Mouse (Mus musculus) central nervous system, embryonic 18 days (tissue): Measurements from ENCODE around the gene Ftcd. TPM values are rescaled to one million over a fixed set of nuclear protein-coding genes. Genes with fewer than 3 reads are reported as not detected.

ENCODE experiments used
- polyA plus RNA-seq: library from polyadenylated mRNA; depleted of rRNA; stranded (reverse); fragments of >200 nt; gene quantifications from 2 replicates; pipeline ENCODE4 v1.2.3, GENCODE M21; 2012; rRNA removed

Ftcd gene
- polyA plus RNA-seq, result 0.13 TPM in 2 replicates

DNA sequence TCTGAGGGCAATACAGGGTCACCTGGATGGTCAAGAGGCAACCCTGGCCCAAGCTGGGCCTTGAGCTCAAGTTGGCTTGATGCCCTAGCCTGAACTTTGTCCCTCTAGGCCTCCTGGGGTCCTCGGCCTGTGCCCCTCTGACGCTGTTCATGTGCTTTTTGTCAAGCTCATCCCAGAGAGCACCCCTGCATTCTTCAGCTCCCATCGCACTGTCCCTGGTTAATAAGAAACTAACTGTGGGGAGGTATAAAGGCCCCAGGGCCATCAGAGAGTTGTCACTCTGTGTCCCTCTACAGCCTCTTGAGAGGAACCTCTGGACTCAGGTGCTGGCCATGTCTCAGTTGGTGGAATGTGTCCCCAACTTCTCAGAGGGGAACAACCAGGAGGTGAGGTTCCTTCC is at the start of gene Ftcd:
Gene Ftcd, plus strand, starts transcription at position 275 of the 400 bp plus-strand sequence.

DNA sequence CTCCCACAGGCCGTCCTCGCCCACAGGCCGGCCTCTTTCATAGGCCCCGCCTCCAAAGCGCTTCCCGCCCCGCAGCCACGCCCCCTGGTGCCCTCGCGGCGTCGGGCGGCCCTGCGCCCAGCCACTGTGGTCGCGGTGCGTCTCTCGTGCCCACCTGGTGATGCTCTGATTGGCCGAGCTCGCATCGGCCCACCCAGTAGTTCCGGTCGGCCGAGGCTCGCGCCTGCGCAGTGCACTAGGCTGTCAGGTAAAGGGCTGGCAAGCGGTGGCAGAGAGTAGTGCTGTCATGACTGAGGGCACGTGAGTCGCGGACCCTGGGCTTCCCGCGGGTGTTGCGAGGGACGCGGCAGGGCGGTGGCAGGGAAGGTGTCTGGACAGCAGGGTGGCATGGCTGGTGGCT is 44.1 kb upstream of the Ftcd start, which contains the start of gene Lss:
Gene Lss, plus strand, starts transcription at position 214 of the 400 bp plus-strand sequence.

DNA sequence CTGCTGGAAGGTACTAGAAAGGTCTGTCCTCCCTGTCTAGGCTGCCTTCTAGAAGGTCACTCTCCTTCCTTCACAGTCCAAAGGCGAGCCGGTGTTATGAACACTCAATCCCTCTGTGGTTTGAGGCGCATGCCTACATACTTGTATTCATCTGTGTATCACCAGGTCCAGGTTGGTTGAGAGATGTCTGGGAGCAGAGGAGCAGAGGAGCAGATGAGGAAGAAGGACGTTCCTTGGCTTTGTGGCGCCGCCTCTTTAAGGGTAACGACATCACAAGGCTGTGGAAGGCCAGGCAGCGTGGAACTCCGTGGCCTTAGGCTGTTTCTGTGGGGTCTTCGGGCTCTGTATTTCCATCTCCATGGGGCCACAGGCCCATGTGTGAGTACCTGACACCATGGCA is 13.5 kb upstream of the Ftcd start, which contains the start of gene Spatc1l:
Gene Spatc1l, plus strand, starts transcription at position 301 of the 400 bp plus-strand sequence.

DNA sequence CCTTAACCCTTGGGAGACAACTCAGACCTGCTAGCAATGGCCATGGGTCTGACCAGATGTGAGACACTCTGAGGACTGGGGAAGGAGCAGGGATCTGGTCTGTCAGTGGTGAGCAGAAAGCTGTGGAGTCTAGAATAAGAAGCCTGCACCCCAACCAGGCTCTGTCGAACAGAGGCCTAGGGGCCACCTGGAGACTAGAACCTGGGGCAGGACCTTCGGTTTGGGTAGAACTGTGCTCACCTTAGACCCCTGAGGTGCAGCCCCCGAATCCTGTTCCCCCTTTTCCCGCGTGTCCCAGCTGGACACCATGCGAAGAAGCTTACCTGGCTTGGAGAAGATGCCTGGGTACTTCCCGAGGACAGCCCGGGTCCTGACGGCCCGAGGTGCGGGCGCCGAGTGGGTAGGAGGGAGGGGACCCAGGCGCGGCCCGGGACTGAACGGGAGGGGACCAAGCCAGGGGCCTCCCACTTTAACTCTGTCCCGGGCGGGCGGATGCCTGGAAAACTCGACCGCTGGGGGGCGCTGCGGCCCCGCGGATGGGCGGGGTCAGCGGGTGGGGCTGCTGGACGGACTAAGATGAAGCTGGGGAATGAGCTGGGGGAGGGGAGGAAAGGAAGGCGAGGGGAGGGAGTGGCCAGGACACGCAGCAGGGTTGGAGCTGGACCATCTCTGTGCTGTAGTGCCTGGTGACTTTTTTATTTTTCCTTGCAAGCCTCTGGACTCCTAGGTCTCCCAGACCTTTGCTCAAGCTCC is 47.7 kb downstream of the Ftcd start, which contains the start of gene Col6a2:
Gene Col6a2, minus strand, starts transcription at position 703 of the 753 bp plus-strand sequence.

Other genes starting within 250 kb of the Ftcd start
- 48.4 and 50.4 TPM in 2 replicates for gene Dip2a, start 230.4 kb upstream of the Ftcd start, polyA plus RNA-seq
- not detected in 2 replicates for gene AC141477.1, start 135.2 kb upstream of the Ftcd start, polyA plus RNA-seq
- 18.0 and 18.4 TPM in 2 replicates for gene Pcnt, start 132.9 kb upstream of the Ftcd start, polyA plus RNA-seq
- gene 2610028H24Rik, start 126.6 kb upstream of the Ftcd start, polyA plus RNA-seq, result 0.04 TPM in 1 of 2 replicates, not detected in the other
- 54.4 and 55.4 TPM in 2 replicates for gene Mcm3ap, start 106.7 kb upstream of the Ftcd start, polyA plus RNA-seq
- 3.0 and 3.1 TPM in 2 replicates for gene Ybey, start 106.5 kb upstream of the Ftcd start, polyA plus RNA-seq
- 58.2 and 59.2 TPM in 2 replicates for gene Lss, start 44.1 kb upstream of the Ftcd start, polyA plus RNA-seq
- gene Spatc1l, start 13.4 kb upstream of the Ftcd start, polyA plus RNA-seq, result 0.39 and 0.62 TPM in 2 replicates
- gene Col6a2, start 48.0 kb downstream of the Ftcd start, polyA plus RNA-seq, result 21.6 and 28.9 TPM in 2 replicates
- 33.2 and 37.1 TPM in 2 replicates for gene Col6a1, start 150.5 kb downstream of the Ftcd start, polyA plus RNA-seq